Mouse (Mus musculus) MEL (cell line): ENCODE results near the gene Etnk2. TPM values are rescaled to one million over a fixed set of nuclear protein-coding genes. Genes with fewer than 3 reads are reported as not detected.

Experiments
- DNase-seq: peaks from one replicate; pipeline ENCODE4 v3.0.0; 2011; ENCODE audit warnings: low read depth, low spot score
- H3K27ac ChIP-seq: 2 replicates; pipeline ENCODE4 v1.5.1; 2012; ENCODE audit warnings: low read depth, mild to moderate bottlenecking, control low read depth, low read length, moderate library complexity; ENCODE audit not compliant: control insufficient read depth
- H3K27me3 ChIP-seq, 2 experiments: fragments of 150-350 bp in 1 of 2; sonication (generic) in 1 of 2; 2 replicates each; pipeline ENCODE4 v1.6.1; 2012; ENCODE audit warnings: low read length in 2 of 2, mild to moderate bottlenecking in 2 of 2, improper control_type of control experiment in 1 of 2, moderate library complexity in 1 of 2; ENCODE audit not compliant: insufficient read depth in 2 of 2, control insufficient read depth in 1 of 2
- H3K36me3 ChIP-seq, 2 experiments: 2 replicates each; pipeline ENCODE4 v1.6.1; 2012 to 2014; ENCODE audit warnings: low read length in 2 of 2, improper control_type of control experiment in 1 of 2, inconsistent platforms in 1 of 2, mild to moderate bottlenecking in 1 of 2; ENCODE audit not compliant: insufficient read depth in 2 of 2, control insufficient read depth in 1 of 2
- H3K4me1 ChIP-seq, 2 experiments: fragments of 150-350 bp in 1 of 2; sonication (generic) in 1 of 2; 2 replicates each; pipeline ENCODE4 v1.6.1; 2012; ENCODE audit warnings: low read length in 2 of 2, improper control_type of control experiment in 1 of 2, mild to moderate bottlenecking in 1 of 2; ENCODE audit not compliant: insufficient read depth in 2 of 2, control insufficient read depth in 1 of 2
- H3K4me3 ChIP-seq, 2 experiments: fragments of 150-350 bp in 1 of 2; sonication (generic) in 1 of 2; 2 replicates each; pipeline ENCODE4 v1.5.1; 2012; ENCODE audit warnings: low read depth in 2 of 2, low read length in 2 of 2, mild to moderate bottlenecking in 2 of 2, moderate library complexity in 2 of 2, control low read depth in 1 of 2, improper control_type of control experiment in 1 of 2; ENCODE audit not compliant: control insufficient read depth in 1 of 2, insufficient read depth in 1 of 2
- H3K79me2 ChIP-seq: 2 replicates; pipeline ENCODE4 v1.6.1; 2012; ENCODE audit warnings: mild to moderate bottlenecking, low read length, moderate library complexity; ENCODE audit not compliant: control insufficient read depth, poor library complexity, insufficient read depth
- H3K9ac ChIP-seq: 2 replicates; pipeline ENCODE4 v1.6.1; 2012; ENCODE audit warnings: low read depth, mild to moderate bottlenecking, control low read depth, low read length, moderate library complexity; ENCODE audit not compliant: control insufficient read depth, poor library complexity, severe bottlenecking
- H3K9me3 ChIP-seq: fragments of 150-350 bp; sonication (generic); replicated peaks from 2 replicates; pipeline ENCODE4 v1.6.1; 2012; ENCODE audit warnings: mild to moderate bottlenecking, low read length, improper control_type of control experiment, moderate library complexity; ENCODE audit not compliant: insufficient read depth
- CHD2 ChIP-seq: IDR thresholded peaks from 2 replicates; pipeline ENCODE4 v1.6.1; 2011; ENCODE audit warnings: low read length, improper control_type of control experiment
- CTCF ChIP-seq, 3 experiments: IDR thresholded peaks in 2 of 3; conservative IDR thresholded peaks in 1 of 3; 2 replicates each; pipeline ENCODE4 v1.5.1; 2011 to 2012; ENCODE audit warnings: low read length in 3 of 3, low read depth in 2 of 3, mild to moderate bottlenecking in 2 of 3, improper control_type of control experiment in 1 of 3, inconsistent platforms in 1 of 3, mixed read lengths in 1 of 3, moderate library complexity in 1 of 3; ENCODE audit not compliant: control insufficient read depth in 1 of 3, insufficient read depth in 1 of 3, poor library complexity in 1 of 3, severe bottlenecking in 1 of 3
- E2F4 ChIP-seq: IDR thresholded peaks from 2 replicates; pipeline ENCODE4 v1.6.1; 2011; ENCODE audit warnings: low read depth, low read length, improper control_type of control experiment, borderline replicate concordance
- ELF1 ChIP-seq: IDR thresholded peaks from 2 replicates; pipeline ENCODE4 v1.6.1; 2014; ENCODE audit warnings: low read depth, mild to moderate bottlenecking, inconsistent platforms, low read length, improper control_type of control experiment, moderate library complexity
- EP300 ChIP-seq, 2 experiments: IDR thresholded peaks; 2 replicates each; pipeline ENCODE4 v1.6.1; 2011; ENCODE audit warnings: improper control_type of control experiment in 2 of 2, low read length in 2 of 2, low read depth in 1 of 2, mild to moderate bottlenecking in 1 of 2
- ETS1 ChIP-seq: IDR thresholded peaks from 2 replicates; pipeline ENCODE4 v1.6.1; 2012; ENCODE audit warnings: low read depth, mild to moderate bottlenecking, inconsistent platforms, low read length, improper control_type of control experiment, moderate library complexity
- GATA1 ChIP-seq: IDR thresholded peaks from 2 replicates; pipeline ENCODE4 v1.6.1; 2011; ENCODE audit warnings: low read depth, low read length, improper control_type of control experiment
- JUND ChIP-seq: IDR thresholded peaks from 2 replicates; pipeline ENCODE4 v1.6.1; 2011; ENCODE audit warnings: low read depth, mild to moderate bottlenecking, improper control_type of control experiment, low read length
- KAT2A ChIP-seq: conservative IDR thresholded peaks from 2 replicates; pipeline ENCODE4 v1.6.1; 2012; ENCODE audit warnings: low read depth, low read length, improper control_type of control experiment, inconsistent platforms
- MAFK ChIP-seq: IDR thresholded peaks from 2 replicates; pipeline ENCODE4 v1.6.1; 2011; ENCODE audit warnings: low read depth, mild to moderate bottlenecking, low read length, improper control_type of control experiment, borderline replicate concordance
- MAX ChIP-seq: IDR thresholded peaks from 2 replicates; pipeline ENCODE4 v1.6.1; 2011; ENCODE audit warnings: low read length, improper control_type of control experiment
- MAZ ChIP-seq: IDR thresholded peaks from 2 replicates; pipeline ENCODE4 v1.6.1; 2012; ENCODE audit warnings: low read depth, mild to moderate bottlenecking, inconsistent platforms, low read length, improper control_type of control experiment
- MEF2A ChIP-seq: IDR thresholded peaks from 2 replicates; pipeline ENCODE4 v1.6.1; 2014; ENCODE audit warnings: low read depth, mild to moderate bottlenecking, inconsistent platforms, low read length, improper control_type of control experiment; ENCODE audit not compliant: poor library complexity, insufficient replicate concordance, severe bottlenecking; ENCODE audit errors: extremely low read depth
- MXI1 ChIP-seq: IDR thresholded peaks from 2 replicates; pipeline ENCODE4 v1.6.1; 2011; ENCODE audit warnings: mild to moderate bottlenecking, low read depth, low read length, improper control_type of control experiment
- MYB ChIP-seq: IDR thresholded peaks from 2 replicates; pipeline ENCODE4 v1.6.1; 2011; ENCODE audit warnings: mild to moderate bottlenecking, low read depth, low read length, improper control_type of control experiment
- MYC ChIP-seq: IDR thresholded peaks from 2 replicates; pipeline ENCODE4 v1.6.1; 2011; ENCODE audit warnings: low read depth, mild to moderate bottlenecking, low read length, improper control_type of control experiment, moderate library complexity
- NELFE ChIP-seq: IDR thresholded peaks from 2 replicates; pipeline ENCODE4 v1.6.1; 2011; ENCODE audit warnings: low read depth, low read length, improper control_type of control experiment
- POLR2A ChIP-seq, 2 experiments: IDR thresholded peaks; 2 replicates each; pipeline ENCODE4 v1.6.1; 2011 to 2012; ENCODE audit warnings: low read length in 2 of 2, mild to moderate bottlenecking in 2 of 2, control low read depth in 1 of 2, improper control_type of control experiment in 1 of 2, low read depth in 1 of 2, moderate library complexity in 1 of 2; ENCODE audit not compliant: control insufficient read depth in 1 of 2, insufficient read depth in 1 of 2, poor library complexity in 1 of 2
- SIN3A ChIP-seq: IDR thresholded peaks from 2 replicates; pipeline ENCODE4 v1.6.1; 2012; ENCODE audit warnings: low read length, improper control_type of control experiment, inconsistent platforms
- TAL1 ChIP-seq: IDR thresholded peaks from 2 replicates; pipeline ENCODE4 v1.6.1; 2012; ENCODE audit warnings: mild to moderate bottlenecking, inconsistent platforms, low read length, moderate library complexity, mixed read lengths
- TCF12 ChIP-seq: IDR thresholded peaks from 2 replicates; pipeline ENCODE4 v1.6.1; 2014; ENCODE audit warnings: low read depth, mild to moderate bottlenecking, inconsistent platforms, low read length, improper control_type of control experiment, moderate library complexity
- UBTF ChIP-seq: IDR thresholded peaks from 2 replicates; pipeline ENCODE4 v1.6.1; 2012; ENCODE audit warnings: low read depth, mild to moderate bottlenecking, inconsistent platforms, low read length, improper control_type of control experiment, moderate library complexity, borderline replicate concordance; ENCODE audit not compliant: insufficient read depth
- USF1 ChIP-seq: IDR thresholded peaks from 2 replicates; pipeline ENCODE4 v1.6.1; 2014; ENCODE audit warnings: low read depth, mild to moderate bottlenecking, inconsistent platforms, low read length, improper control_type of control experiment, moderate library complexity
- ZC3H11A ChIP-seq: IDR thresholded peaks from 2 replicates; pipeline ENCODE4 v1.6.1; 2012; ENCODE audit warnings: low read depth, mild to moderate bottlenecking, inconsistent platforms, low read length, improper control_type of control experiment
- ZKSCAN1 ChIP-seq: IDR thresholded peaks from 2 replicates; pipeline ENCODE4 v1.6.1; 2012; ENCODE audit warnings: low read depth, mild to moderate bottlenecking, inconsistent platforms, low read length, improper control_type of control experiment, moderate library complexity
- ZMIZ1 ChIP-seq: IDR thresholded peaks from 2 replicates; pipeline ENCODE4 v1.6.1; 2012; ENCODE audit warnings: low read depth, mild to moderate bottlenecking, inconsistent platforms, low read length, improper control_type of control experiment, moderate library complexity
- ZNF384 ChIP-seq: IDR thresholded peaks from 2 replicates; pipeline ENCODE4 v1.6.1; 2012; ENCODE audit warnings: low read depth, mild to moderate bottlenecking, inconsistent platforms, low read length, improper control_type of control experiment
- polyA plus RNA-seq, 2 experiments: library from polyadenylated mRNA; stranded (reverse) in 1 of 2; unstranded in 1 of 2; fragments of >175 nt in 1 of 2; fragments of >200 nt in 1 of 2; gene quantifications; 2 replicates each; pipeline versions ENCODE4 v1.2.1 to v1.2.4; 2012; ENCODE audit warnings: low replicate concordance in 2 of 2, low read depth in 1 of 2; ENCODE audit not compliant: insufficient read length in 2 of 2, insufficient read depth in 1 of 2, missing spikeins in 1 of 2
- total RNA-seq: library from RNA; depleted of rRNA; stranded (reverse); fragments of 300-350 nt; gene quantifications from 2 replicates; pipeline ENCODE4 v1.2.3, GENCODE M21; 2012

Etnk2 gene
- total and polyA plus RNA-seq, 3 experiments = 0.06 to 0.08 TPM; not detected in 1

DNA sequence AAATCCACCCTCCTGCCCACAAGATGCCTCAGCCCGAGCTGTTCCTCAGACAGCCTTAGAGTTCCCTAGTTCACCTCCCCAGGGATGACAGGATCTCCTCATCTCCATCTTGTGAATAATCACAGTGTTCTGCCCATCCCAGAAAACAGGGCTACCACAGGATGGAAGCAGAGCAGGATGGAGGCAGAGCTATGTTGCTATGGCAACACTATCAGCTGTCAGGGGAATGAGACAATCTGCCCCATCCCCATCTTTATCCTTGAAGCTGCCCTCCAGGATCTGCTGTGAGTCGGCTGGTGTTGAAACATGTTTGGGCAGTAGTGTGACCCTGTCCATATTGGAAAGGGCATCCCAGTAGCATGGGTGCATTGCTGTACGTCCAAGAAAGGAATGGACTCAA is 32.2 kb upstream of the Etnk2 start:
- Histone ChIP-seq H3K9me3 (no peaks in the 10 kb centered on the region), H3K36me3 (no peaks in the 10 kb centered on the region), H3K27me3 (peaks cover 2 to 6% of the 10 kb centered on the region in 2 experiments; a peak in 3 of 4 replicates), H3K9ac (no peak overlapping the region), H3K79me2 (no peaks in the 10 kb centered on the region), H3K27ac (no peak overlapping the region), H3K4me1 (no peaks in the 10 kb centered on the region), H3K4me3 (no peak overlapping the region)
- TF ChIP-seq UBTF = no peak
- no peak for TF ChIP-seq E2F4
- no peak for TF ChIP-seq ETS1
- TF ChIP-seq ZC3H11A = no peak
- TF ChIP-seq MYC = no peak
- no peak for TF ChIP-seq CHD2
- TF ChIP-seq USF1 = no peak
- no peak for TF ChIP-seq JUND
- TF ChIP-seq NELFE = no peak
- TF ChIP-seq ELF1 = no peak
- no peak for TF ChIP-seq MYB
- TF ChIP-seq MAZ = no peak
- TF ChIP-seq ZMIZ1 = no peak
- TF ChIP-seq TCF12 = no peak
- no peak for DNase-seq

DNA sequence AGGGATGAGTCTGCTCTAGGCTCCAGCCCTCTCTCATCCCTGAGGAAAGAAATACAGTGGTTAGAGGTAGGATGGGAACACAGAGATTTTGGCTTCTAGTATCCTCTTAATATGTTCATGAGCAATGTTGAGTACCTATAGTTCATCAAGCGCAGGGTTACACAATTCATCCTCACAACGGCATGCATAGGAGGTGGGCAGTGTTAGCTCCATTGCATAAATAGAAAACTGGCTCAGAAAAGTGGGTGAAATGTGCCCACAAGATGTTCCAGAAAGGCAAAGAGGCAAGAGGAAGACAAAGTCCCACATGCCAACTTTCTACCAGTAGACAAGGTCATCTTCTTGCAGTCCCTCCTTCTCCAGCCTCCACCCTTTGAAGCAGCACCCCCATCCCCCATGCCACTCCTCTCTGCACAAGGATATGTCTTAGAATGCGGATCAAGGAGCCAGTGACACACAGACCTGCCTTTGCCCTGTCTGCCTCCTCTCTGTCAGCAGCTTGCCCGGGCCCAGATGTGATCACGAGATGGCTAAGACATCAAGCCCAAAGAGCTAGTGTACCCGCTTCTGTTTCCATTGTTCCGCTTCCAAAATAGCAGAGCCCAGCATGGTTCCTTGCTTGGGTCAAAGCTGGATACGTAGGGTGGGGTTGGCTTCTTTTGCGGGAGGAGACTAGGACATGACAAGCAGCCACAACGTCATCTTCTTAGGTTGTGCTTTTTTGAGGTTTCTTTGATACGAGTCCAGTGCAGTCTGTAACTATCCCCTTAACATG is 30.5 kb upstream of the Etnk2 start:
- H3K36me3 ChIP-seq = no peaks in the 10 kb centered on the region
- H3K4me3 ChIP-seq = no peak overlapping the region
- H3K9me3 ChIP-seq = no peaks in the 10 kb centered on the region
- no peak for TF ChIP-seq ZKSCAN1
- TF ChIP-seq TAL1 = no peak
- TF ChIP-seq MXI1 = no peak
- no peak for TF ChIP-seq KAT2A
- no peak for TF ChIP-seq MAFK
- TF ChIP-seq MAZ = no peak
- TF ChIP-seq EP300 (IDR thresholded peaks at IDR 0.05; ENCODE audit: low read depth in 1 of 2, low read length in 2 of 2) = no peak
- no peak for TF ChIP-seq POLR2A (IDR thresholded peaks at IDR 0.05; ENCODE audit: control insufficient read depth in 1 of 2, insufficient read depth in 1 of 2, low read depth in 1 of 2, low read length in 2 of 2, poor library complexity in 1 of 2)
- TF ChIP-seq MAX = no peak
- no peak for TF ChIP-seq MEF2A
- no peak for TF ChIP-seq ZC3H11A
- no peak for TF ChIP-seq SIN3A
- no peak for TF ChIP-seq ELF1
- no peak for TF ChIP-seq NELFE
- TF ChIP-seq ZNF384 = no peak
- no peak for TF ChIP-seq E2F4
- TF ChIP-seq CTCF (IDR thresholded peaks at IDR 0.05 in 2 of 3, conservative IDR thresholded peaks at IDR 0.05 in 1 of 3; ENCODE audit: control insufficient read depth in 1 of 3, insufficient read depth in 1 of 3, low read depth in 2 of 3, low read length in 3 of 3, poor library complexity in 1 of 3, severe bottlenecking in 1 of 3) = no peak
- TF ChIP-seq GATA1 = no peak
- TF ChIP-seq, all 39 proteins: peak for 0
- H3K9ac ChIP-seq = no peak overlapping the region
- no peaks in the 10 kb centered on the region for H3K4me1 ChIP-seq
- DNase-seq = no peak
- no peak overlapping the region for H3K27ac ChIP-seq
- H3K27me3 ChIP-seq = peaks cover under 1 to 6% of the 10 kb centered on the region in 2 experiments; a peak in 3 of 4 replicates
- no peaks in the 10 kb centered on the region for H3K79me2 ChIP-seq
